Mouse (Mus musculus) forebrain, embryonic 12.5 days (tissue): ENCODE results near the gene Sdhaf1. TPM values are rescaled to one million over a fixed set of nuclear protein-coding genes. Genes with fewer than 3 reads are reported as not detected.
A peak's percentile ranks its signal among the peaks of the same experiment; 100 is the strongest.

ENCODE experiments used
- ATAC-seq: fragments of 200-750 bp; cut with Nextera tagmentation; 2 replicates; pipeline ENCODE4 v1.8.0; 2017; ENCODE audit warnings: moderate TSS enrichment; ENCODE audit not compliant: low FRiP score
- H3K27ac ChIP-seq: fragments of 300-500 bp; sonication (generic); 2 replicates; pipeline ENCODE4 v1.5.1; 2016; ENCODE audit warnings: mild to moderate bottlenecking
- H3K27me3 ChIP-seq: fragments of 300-500 bp; sonication (generic); 2 replicates; pipeline ENCODE4 v1.6.1; 2016; ENCODE audit warnings: mild to moderate bottlenecking
- H3K36me3 ChIP-seq: fragments of 300-500 bp; sonication (generic); replicated peaks from 2 replicates; pipeline ENCODE4 v1.6.1; 2016; ENCODE audit warnings: mild to moderate bottlenecking
- H3K4me1 ChIP-seq: fragments of 300-500 bp; sonication (generic); 2 replicates; pipeline ENCODE4 v1.6.1; 2016
- H3K4me2 ChIP-seq: fragments of 300-500 bp; sonication (generic); 2 replicates; pipeline ENCODE4 v1.6.1; 2016; ENCODE audit warnings: mild to moderate bottlenecking, moderate library complexity
- H3K4me3 ChIP-seq: fragments of 300-500 bp; sonication (generic); replicated peaks from 2 replicates; pipeline ENCODE4 v1.5.1; 2016; ENCODE audit warnings: mild to moderate bottlenecking
- H3K9ac ChIP-seq: fragments of 300-500 bp; sonication (generic); 2 replicates; pipeline ENCODE4 v1.6.1; 2016; ENCODE audit warnings: mild to moderate bottlenecking
- H3K9me3 ChIP-seq: fragments of 300-500 bp; sonication (generic); 2 replicates; pipeline ENCODE4 v1.6.1; 2016
- whole genome bisulfite sequencing: fragments of 180-500 bp; shearing (Covaris S2); methylation state at CpG from one replicate; pipeline ENCODE4 v1.1.7; 2016; 5-methylcytosine and 5-hydroxymethylcytosine counted together
- polyA plus RNA-seq: library from polyadenylated mRNA; unstranded; fragments of >200 nt; fragmentation: Nextera tagmentation; extraction: Ambion mirVana; gene quantifications from 2 replicates; pipeline ENCODE4 v1.2.1, GENCODE M21; 2016

Sdhaf1 gene
- polyA plus RNA-seq, 1 experiment from 2014 or later: 23.8 TPM

DNA sequence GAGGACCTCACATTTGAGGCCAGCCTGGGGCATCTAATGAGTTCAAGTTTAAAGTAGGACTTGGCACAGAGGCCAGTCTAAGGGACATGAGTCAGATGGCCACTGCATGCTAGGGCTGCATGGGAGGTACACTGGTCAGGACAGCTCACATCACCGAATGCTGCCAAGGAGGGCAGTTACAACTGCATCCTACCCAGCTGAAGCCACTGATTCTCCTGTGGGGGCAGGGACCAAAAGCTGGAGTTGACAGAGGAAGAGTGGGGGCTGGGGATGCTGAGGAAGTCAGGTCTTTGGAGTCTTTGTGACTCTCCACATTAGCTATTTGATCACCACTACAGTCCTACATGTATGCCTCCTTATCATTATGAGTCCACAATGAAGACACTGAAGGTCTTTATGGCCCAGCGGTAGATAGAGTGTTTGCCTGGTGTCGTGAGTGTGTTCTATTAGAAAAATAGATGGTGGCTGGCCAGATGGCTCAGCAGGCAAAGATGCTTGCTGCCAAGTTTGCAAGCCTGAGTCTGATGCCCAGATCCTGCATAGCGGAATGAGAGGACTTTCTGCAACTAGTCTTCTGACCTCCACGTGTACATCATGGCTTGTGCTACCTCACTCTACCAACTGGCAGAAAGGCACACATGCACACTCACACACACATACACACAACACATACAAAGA, 15.9 kb upstream of the Sdhaf1 start:
- H3K9me3 ChIP-seq: no peaks in the 10 kb centered on the region
- H3K27ac ChIP-seq: no peak overlapping the region
- no peak overlapping the region for H3K4me3 ChIP-seq
- 67% methylated on average over 5 of the region's 5 CpGs for WGBS
- no peak for ATAC-seq
- no peak overlapping the region for H3K4me2 ChIP-seq
- H3K9ac ChIP-seq: no peak overlapping the region
- H3K36me3 ChIP-seq: no peaks in the 10 kb centered on the region
- peaks cover 42% of the 10 kb centered on the region for H3K27me3 ChIP-seq
- H3K4me1 ChIP-seq: no peaks in the 10 kb centered on the region

GRCm38 (mm10) chr7:30336384-30336783, 12.7 kb upstream of the Sdhaf1 start:
- ATAC-seq: peak; percentile 57
- no peak overlapping the region; the same call in 1 of the 2 replicates for H3K9ac ChIP-seq
- peaks cover 48% of the 10 kb centered on the region for H3K27me3 ChIP-seq
- H3K9me3 ChIP-seq: no peaks in the 10 kb centered on the region
- H3K4me3 ChIP-seq: no peak overlapping the region
- H3K36me3 ChIP-seq: no peaks in the 10 kb centered on the region
- 2% methylated on average over 9 of the region's 9 CpGs for WGBS
- H3K27ac ChIP-seq: no peak overlapping the region
- peaks cover 20% of the 10 kb centered on the region for H3K4me1 ChIP-seq
- H3K4me2 ChIP-seq: peak overlapping the region; percentile 11; the same call in 1 of the 2 replicates

DNA sequence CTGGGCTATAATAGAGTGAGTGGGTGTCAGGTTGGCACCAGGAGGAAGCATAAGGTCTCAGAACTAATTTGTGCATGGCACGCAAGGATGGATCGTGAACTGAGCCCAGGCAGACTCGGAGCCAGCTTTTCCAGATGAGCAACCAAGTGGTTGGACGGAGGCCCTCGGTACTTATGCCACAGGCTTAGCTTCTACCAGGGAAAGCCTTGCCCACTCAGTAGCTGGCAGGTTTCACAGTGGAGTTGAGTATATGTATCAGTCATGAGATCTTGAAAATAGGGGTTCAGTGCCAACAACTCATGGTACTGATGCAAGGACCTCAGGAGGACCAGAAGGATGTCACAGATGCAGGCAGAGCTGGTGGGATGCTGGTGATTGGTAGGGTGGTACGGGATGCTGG, 12.0 kb upstream of the Sdhaf1 start:
- H3K9ac ChIP-seq: no peak overlapping the region
- peaks cover 23% of the 10 kb centered on the region for H3K4me1 ChIP-seq
- no peak overlapping the region for H3K27ac ChIP-seq
- no peaks in the 10 kb centered on the region for H3K36me3 ChIP-seq
- no peak overlapping the region for H3K4me2 ChIP-seq
- no peak overlapping the region for H3K4me3 ChIP-seq
- H3K9me3 ChIP-seq: no peaks in the 10 kb centered on the region
- WGBS: 71% methylated on average over 6 of the region's 6 CpGs
- H3K27me3 ChIP-seq: peaks cover 43% of the 10 kb centered on the region
- ATAC-seq: no peak

DNA sequence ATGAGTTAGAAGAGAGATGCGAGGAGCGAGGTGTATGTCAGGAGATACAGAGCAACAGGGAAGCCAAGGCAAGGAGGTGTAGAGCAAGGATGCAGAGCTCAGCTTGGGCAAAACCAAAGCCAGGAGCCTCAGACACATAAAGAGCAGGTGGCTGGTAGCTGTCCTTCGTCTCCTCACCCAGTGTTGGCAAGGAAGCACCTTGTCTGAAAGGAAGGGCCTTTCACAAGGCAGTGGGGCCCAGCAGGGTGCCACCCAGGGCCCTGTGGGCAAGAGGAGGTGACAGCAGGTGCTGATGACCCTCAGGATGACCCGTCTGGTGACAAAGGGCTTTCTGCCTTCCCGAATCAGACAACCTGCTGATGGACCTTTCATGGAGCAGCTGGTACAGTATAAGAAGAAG, 10.9 kb upstream of the Sdhaf1 start:
- no peak overlapping the region for H3K9ac ChIP-seq

DNA sequence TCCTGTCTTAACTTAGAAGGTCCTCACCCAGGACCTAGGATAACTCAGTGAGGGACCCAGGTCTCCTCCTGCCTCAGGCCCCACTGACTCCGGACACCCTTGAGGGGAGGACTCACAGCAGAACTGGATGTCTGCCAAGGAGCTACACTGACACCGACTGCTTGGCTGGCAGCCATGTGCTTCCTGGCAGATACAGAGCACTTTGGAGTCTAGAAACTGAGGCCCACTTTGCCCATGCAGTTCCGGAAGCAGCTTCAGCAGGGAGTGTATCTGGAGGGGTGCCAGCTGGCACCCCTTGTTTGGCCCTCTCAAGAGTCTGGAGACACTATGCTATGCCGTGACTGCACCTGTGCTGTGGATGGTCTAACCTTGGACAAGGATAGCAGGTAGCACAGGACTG, 9.7 kb upstream of the Sdhaf1 start:
- H3K27ac ChIP-seq: 0 out of 2 replicates have a peak overlapping the region, but pooled peaks have one; percentile 19
- H3K4me2 ChIP-seq: no peak overlapping the region
- ATAC-seq: no peak; the same call in 1 of the 2 replicates
- H3K4me1 ChIP-seq: peaks cover 23% of the 10 kb centered on the region
- no peak overlapping the region for H3K9ac ChIP-seq
- WGBS: 56% methylated on average over 4 of the region's 4 CpGs
- peaks cover 36% of the 10 kb centered on the region for H3K27me3 ChIP-seq
- H3K9me3 ChIP-seq: no peaks in the 10 kb centered on the region
- no peak overlapping the region for H3K4me3 ChIP-seq
- no peaks in the 10 kb centered on the region for H3K36me3 ChIP-seq

More for the DNA sequence above, 10.9 kb upstream of the Sdhaf1 start:
- H3K27me3 ChIP-seq: peaks cover 39% of the 10 kb centered on the region
- ATAC-seq: no peak
- H3K4me2 ChIP-seq: no peak overlapping the region
- no peak overlapping the region for H3K4me3 ChIP-seq
- no peaks in the 10 kb centered on the region for H3K36me3 ChIP-seq
- no peak overlapping the region for H3K27ac ChIP-seq
- no peaks in the 10 kb centered on the region for H3K9me3 ChIP-seq
- 57% methylated on average over 5 of the region's 5 CpGs for WGBS
- peaks cover 23% of the 10 kb centered on the region for H3K4me1 ChIP-seq

- Histone ChIP-seq H3K9me3 (no peaks in the 10 kb centered on the region), H3K4me1 (peaks cover 23% of the 10 kb centered on the region), H3K4me2 (peak overlapping the region; percentile 34; the same call in 1 of the 2 replicates), H3K27ac (no peak overlapping the region), H3K36me3 (no peaks in the 10 kb centered on the region), H3K27me3 (peaks cover 39% of the 10 kb centered on the region), H3K9ac (no peak overlapping the region), H3K4me3 (no peak overlapping the region)
- WGBS: 68% methylated on average over 18 of the region's 18 CpGs
- ATAC-seq: no peak
Measured at GRCm38 (mm10) chr7:30332622-30333259, 9.0 kb upstream of the Sdhaf1 start.

DNA sequence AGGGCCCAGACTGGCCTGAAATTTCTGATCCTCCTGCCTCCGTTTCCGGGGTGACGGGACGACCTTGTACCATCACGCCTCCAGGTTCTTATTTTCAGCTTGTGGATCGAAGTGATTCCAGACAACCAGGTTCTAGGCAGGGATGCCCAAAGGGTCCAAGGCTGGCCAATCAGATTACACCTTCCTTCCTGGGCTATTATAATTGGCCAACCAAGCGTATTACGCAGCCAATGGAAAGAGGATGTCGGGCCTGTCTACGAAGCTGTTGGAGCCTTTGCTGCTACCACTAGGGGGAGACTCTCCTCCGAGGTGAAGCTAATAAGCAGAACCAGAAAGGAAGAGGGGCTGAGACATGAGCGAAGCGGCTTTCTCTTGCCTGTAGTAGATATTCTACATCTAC, 8.2 kb upstream of the Sdhaf1 start:
- peak; percentile 92 for ATAC-seq
- Histone ChIP-seq H3K4me2 (peak overlapping the region; percentile 34), H3K4me1 (peaks cover 23% of the 10 kb centered on the region), H3K4me3 (no peak overlapping the region), H3K27ac (no peak overlapping the region), H3K9ac (no peak overlapping the region), H3K27me3 (peaks cover 43% of the 10 kb centered on the region), H3K36me3 (no peaks in the 10 kb centered on the region), H3K9me3 (no peaks in the 10 kb centered on the region)
- whole genome bisulfite sequencing: 5% methylated on average over 13 of the region's 13 CpGs

DNA sequence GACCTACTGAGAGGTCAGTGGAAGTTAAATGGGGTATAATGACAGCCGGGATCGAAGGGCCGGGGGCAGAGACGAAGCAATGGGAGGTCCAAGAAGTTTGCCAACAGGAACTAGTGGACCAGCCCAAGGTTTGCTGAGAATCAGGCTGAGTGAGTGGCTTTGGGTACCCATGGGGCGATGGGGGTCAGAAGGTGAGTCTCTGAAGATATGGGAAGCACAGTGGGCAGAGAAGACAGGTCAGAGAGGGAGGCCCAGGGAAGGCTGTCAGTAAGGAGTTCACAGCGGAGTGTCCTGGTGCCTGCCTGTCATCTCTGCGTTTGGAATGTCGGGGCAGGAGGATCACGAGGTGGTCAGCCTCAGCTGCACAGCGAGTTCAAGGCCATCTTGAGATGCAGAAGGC, 4.7 kb upstream of the Sdhaf1 start:
- H3K4me3 ChIP-seq: no peak overlapping the region
- peaks cover 21% of the 10 kb centered on the region for H3K27me3 ChIP-seq
- no peak overlapping the region for H3K4me2 ChIP-seq
- no peak overlapping the region for H3K27ac ChIP-seq
- no peaks in the 10 kb centered on the region for H3K36me3 ChIP-seq
- WGBS: 55% methylated on average over 10 of the region's 10 CpGs
- ATAC-seq: no peak
- no peak overlapping the region for H3K9ac ChIP-seq
- H3K4me1 ChIP-seq: peaks cover 16% of the 10 kb centered on the region
- peaks cover 4% of the 10 kb centered on the region; the same call in 1 of the 2 replicates for H3K9me3 ChIP-seq

GRCm38 (mm10) chr7:30327140-30327539, 3.4 kb upstream of the Sdhaf1 start:
- Histone ChIP-seq H3K4me2 (no peak overlapping the region), H3K9ac (no peak overlapping the region), H3K27me3 (peaks cover 14% of the 10 kb centered on the region; the same call in 1 of the 2 replicates), H3K36me3 (no peaks in the 10 kb centered on the region), H3K9me3 (peaks cover 4% of the 10 kb centered on the region; the same call in 1 of the 2 replicates), H3K4me3 (no peak overlapping the region), H3K4me1 (peaks cover 15% of the 10 kb centered on the region), H3K27ac (no peak overlapping the region)
- no peak for ATAC-seq
- WGBS: 70% methylated on average over 15 of the region's 15 CpGs

DNA sequence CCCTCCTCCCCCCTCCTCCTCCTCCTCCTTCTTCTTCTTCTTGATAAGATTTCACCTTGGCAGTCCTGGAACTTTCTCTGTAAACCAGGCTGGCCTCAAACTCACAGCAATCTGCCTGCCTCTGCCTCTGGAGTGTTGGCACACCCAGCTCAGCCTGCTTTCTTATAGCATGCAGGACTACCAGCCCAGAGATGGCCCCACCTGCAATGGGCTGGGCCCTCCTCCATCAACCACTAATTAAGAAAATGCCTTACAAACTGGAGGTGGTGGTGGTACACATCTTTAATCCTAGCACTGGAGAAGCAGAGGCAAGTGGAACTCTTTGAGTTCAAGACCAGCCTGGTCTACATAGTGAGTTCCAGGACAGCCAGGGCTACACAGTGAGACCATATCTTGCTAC, 2.7 kb upstream of the Sdhaf1 start:
- ATAC-seq: no peak
- no peak overlapping the region for H3K4me2 ChIP-seq
- H3K27ac ChIP-seq: no peak overlapping the region
- no peaks in the 10 kb centered on the region for H3K36me3 ChIP-seq
- peaks cover 14% of the 10 kb centered on the region; the same call in 1 of the 2 replicates for H3K27me3 ChIP-seq
- H3K9me3 ChIP-seq: peaks cover 4% of the 10 kb centered on the region; the same call in 1 of the 2 replicates
- H3K4me3 ChIP-seq: no peak overlapping the region
- H3K4me1 ChIP-seq: peaks cover 10% of the 10 kb centered on the region
- no peak overlapping the region for H3K9ac ChIP-seq

DNA sequence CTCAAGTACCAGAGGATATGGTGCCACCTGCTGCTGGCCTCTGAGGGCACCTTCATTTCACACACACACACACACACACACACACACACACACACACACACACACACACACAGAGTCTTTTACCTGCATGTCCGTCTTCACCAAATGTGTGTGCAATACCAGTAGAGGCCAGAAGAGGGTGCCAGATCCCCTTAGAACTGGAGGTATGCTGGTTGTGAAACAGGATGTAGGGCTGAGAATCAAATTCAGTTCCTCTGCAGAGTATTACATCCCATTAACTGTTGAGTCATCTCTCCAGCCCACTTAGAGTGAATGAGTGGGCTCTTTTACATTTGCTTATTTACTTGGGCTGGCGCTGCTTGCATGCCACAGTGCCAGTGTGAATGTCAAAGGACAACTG, 1.7 kb upstream of the Sdhaf1 start:
- no peak for ATAC-seq
- Histone ChIP-seq H3K4me3 (no peak overlapping the region), H3K4me1 (peaks cover 17% of the 10 kb centered on the region), H3K27ac (no peak overlapping the region), H3K36me3 (no peaks in the 10 kb centered on the region), H3K9me3 (peaks cover 4% of the 10 kb centered on the region; the same call in 1 of the 2 replicates), H3K27me3 (peaks cover 14% of the 10 kb centered on the region; the same call in 1 of the 2 replicates), H3K9ac (no peak overlapping the region), H3K4me2 (no peak overlapping the region)
- 47% methylated on average over 2 of the region's 2 CpGs for WGBS

DNA sequence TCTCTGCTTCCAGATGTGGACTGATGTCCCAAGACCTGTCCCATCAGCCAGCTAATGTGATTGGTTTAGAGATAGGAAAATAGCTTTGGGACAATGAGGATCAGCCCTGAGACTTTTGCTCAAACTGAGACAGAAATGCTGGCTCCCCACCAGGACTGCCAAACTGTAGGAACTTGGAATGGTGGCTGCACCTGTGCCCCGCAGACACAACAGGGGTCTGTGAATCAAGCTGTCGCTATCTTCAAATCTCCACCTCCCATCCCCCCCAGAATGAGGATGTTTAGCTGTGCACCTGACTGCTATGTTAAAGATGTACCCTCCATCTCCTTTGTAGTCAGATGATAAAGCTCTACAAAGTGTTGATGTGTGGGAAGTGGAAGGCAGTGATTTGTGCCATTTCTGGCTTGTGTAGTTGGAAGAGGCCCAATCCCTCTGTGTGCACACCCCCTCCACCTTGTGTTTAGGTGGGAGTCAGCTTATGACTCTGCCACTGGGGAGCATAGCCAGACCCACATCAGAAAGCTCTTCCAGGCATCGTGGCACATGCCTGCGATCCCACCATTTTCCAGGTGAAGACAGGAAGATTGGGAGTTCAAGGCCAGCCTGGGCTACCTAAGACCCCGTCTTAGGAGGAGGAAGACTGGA, 727 bp upstream of the Sdhaf1 start:
- ATAC-seq: no peak
- Histone ChIP-seq H3K4me1 (peaks cover 17% of the 10 kb centered on the region), H3K9me3 (peaks cover 4% of the 10 kb centered on the region; the same call in 1 of the 2 replicates), H3K9ac (no peak overlapping the region), H3K27me3 (peaks cover 14% of the 10 kb centered on the region; the same call in 1 of the 2 replicates), H3K4me3 (no peak overlapping the region), H3K36me3 (no peaks in the 10 kb centered on the region), H3K27ac (no peak overlapping the region), H3K4me2 (no peak overlapping the region)
- 86% methylated on average over 5 of the region's 5 CpGs for WGBS
